Mouse (Mus musculus): ENCODE data around the gene Imp3. TPM values are rescaled to one million over a fixed set of nuclear protein-coding genes. Genes with fewer than 3 reads are reported as not detected.
"Not testable (repeated sequence)": the region's sequence is repeated elsewhere in the genome, so short reads cannot be mapped to it uniquely, and the experiment has no call there.

The Imp3 gene
- polyA plus RNA-seq, 1 experiment from 2014 or later, result 70.2 TPM

DNA sequence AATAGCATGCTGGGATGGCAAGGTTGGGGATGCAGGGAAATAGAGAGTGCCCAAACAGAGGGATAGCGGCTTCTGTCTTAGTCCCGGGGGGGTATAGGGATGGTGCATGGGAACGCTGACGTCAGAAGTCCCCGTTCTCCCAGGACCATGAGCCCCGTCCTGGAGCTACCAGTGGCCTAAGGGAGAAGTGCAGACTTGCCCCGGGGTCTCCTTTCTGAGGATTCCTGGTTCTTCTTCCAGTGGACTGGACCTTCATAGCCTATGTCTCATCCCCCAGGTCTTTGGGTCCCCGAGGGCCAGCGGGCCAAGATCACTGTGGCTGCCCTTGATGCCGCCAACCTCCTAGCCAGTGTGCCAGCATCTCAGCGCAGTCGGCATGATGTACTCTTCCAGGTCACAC is 40.5 kb upstream of the Imp3 start:
- Histone ChIP-seq H3K27ac (ENCODE audit: low read depth, low read length) (no peak overlapping the region), H3K4me3 (ENCODE audit: low read depth, low read length) (no peak overlapping the region), H3K9ac (ENCODE audit: low read depth, low read length) (peak overlapping the region; percentile 11; the same call in 1 of the 2 replicates), H3K27me3 (ENCODE audit: control insufficient read depth, insufficient read depth, low read length) (no peaks in the 10 kb centered on the region), H3K9me3 (ENCODE audit: control insufficient read depth, low read length) (no peaks in the 10 kb centered on the region), H3K4me1 (replicated peaks; ENCODE audit: control insufficient read depth, insufficient read depth, low read length) (peaks cover under 1% of the 10 kb centered on the region; the same call in 1 of the 2 replicates), H3K4me2 (replicated peaks; ENCODE audit: low read depth, low read length) (no peak overlapping the region), H3K36me3 (ENCODE audit: control insufficient read depth, insufficient read depth, low read length) (no peaks in the 10 kb centered on the region)
- no peak for DNase-seq (ENCODE audit: low spot score)
- ATAC-seq (ENCODE audit: low FRiP score), result no peak
- 93% methylated on average over 12 of the region's 12 CpGs for WGBS

DNA sequence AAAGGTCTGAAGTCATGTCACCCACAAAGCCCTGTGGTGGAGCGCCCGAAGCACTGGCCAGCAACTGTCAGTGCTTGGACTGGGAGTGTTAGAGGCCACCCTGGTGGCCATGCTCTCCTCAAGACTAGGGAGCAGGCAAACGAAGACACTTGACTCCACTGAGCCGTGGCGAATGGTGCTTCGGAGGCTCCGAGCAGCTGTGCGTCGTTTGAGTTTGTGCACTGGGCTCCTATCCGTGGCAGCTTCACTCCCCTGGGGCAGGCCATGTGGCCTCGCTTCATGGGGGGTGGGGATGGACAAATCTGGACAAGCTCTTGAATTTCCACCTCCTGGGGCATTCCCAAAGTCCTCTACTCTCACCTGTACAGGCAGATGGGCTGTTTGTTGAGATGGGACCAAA is 37.9 kb upstream of the Imp3 start:
- Histone ChIP-seq H3K9me3 (ENCODE audit: control insufficient read depth, low read length) (no peaks in the 10 kb centered on the region), H3K4me1 (replicated peaks; ENCODE audit: control insufficient read depth, insufficient read depth, low read length) (no peaks in the 10 kb centered on the region), H3K36me3 (ENCODE audit: control insufficient read depth, insufficient read depth, low read length) (no peaks in the 10 kb centered on the region), H3K4me3 (ENCODE audit: low read depth, low read length) (no peak overlapping the region), H3K27me3 (ENCODE audit: control insufficient read depth, insufficient read depth, low read length) (no peaks in the 10 kb centered on the region), H3K9ac (ENCODE audit: low read depth, low read length) (no peak overlapping the region), H3K4me2 (replicated peaks; ENCODE audit: low read depth, low read length) (no peak overlapping the region), H3K27ac (ENCODE audit: low read depth, low read length) (no peak overlapping the region)
- DNase-seq (ENCODE audit: low spot score) (no peak), ATAC-seq (ENCODE audit: low FRiP score) (no peak)
- 72% methylated on average over 11 of the region's 11 CpGs for WGBS

DNA sequence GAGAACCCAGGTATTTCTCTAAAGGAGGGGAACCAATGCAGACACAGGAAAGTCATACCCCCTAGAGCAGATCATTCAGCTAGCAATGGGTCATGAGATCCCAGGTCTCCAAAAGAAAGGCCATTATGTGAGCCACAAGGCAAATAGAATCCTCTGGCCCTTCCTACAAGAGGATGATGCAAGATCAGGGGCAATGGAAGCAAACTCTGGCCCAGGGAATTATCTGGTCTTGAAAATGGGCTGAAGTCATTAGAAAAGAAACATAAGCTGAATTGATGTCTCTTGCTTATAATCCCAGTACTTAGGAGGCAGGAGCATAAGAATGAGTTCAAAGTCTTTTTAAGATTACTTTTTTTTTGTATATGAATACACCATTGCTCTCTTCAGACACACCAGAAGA is 37.2 kb upstream of the Imp3 start:
- Histone ChIP-seq H3K36me3 (ENCODE audit: control insufficient read depth, insufficient read depth, low read length) (no peaks in the 10 kb centered on the region), H3K9me3 (ENCODE audit: control insufficient read depth, low read length) (no peaks in the 10 kb centered on the region), H3K4me1 (replicated peaks; ENCODE audit: control insufficient read depth, insufficient read depth, low read length) (no peaks in the 10 kb centered on the region), H3K4me2 (replicated peaks; ENCODE audit: low read depth, low read length) (no peak overlapping the region), H3K27ac (ENCODE audit: low read depth, low read length) (no peak overlapping the region), H3K27me3 (ENCODE audit: control insufficient read depth, insufficient read depth, low read length) (no peaks in the 10 kb centered on the region), H3K4me3 (ENCODE audit: low read depth, low read length) (no peak overlapping the region), H3K9ac (ENCODE audit: low read depth, low read length) (no peak overlapping the region)
- ATAC-seq (ENCODE audit: low FRiP score) (no peak), DNase-seq (ENCODE audit: low spot score) (no peak)

- DNase-seq (ENCODE audit: low spot score) (no peak), ATAC-seq (ENCODE audit: low FRiP score) (no peak)
- H3K36me3 ChIP-seq (ENCODE audit: control insufficient read depth, insufficient read depth, low read length), result no peaks in the 10 kb centered on the region
- H3K4me3 ChIP-seq (ENCODE audit: low read depth, low read length), result no peak overlapping the region
- no peaks in the 10 kb centered on the region for H3K9me3 ChIP-seq (ENCODE audit: control insufficient read depth, low read length)
- H3K4me2 ChIP-seq (replicated peaks; ENCODE audit: low read depth, low read length), result no peak overlapping the region
- H3K4me1 ChIP-seq (replicated peaks; ENCODE audit: control insufficient read depth, insufficient read depth, low read length), result no peaks in the 10 kb centered on the region
- 62% methylated on average over 9 of the region's 9 CpGs for WGBS
- H3K27me3 ChIP-seq (ENCODE audit: control insufficient read depth, insufficient read depth, low read length), result no peaks in the 10 kb centered on the region
- H3K27ac ChIP-seq (ENCODE audit: low read depth, low read length), result no peak overlapping the region
- no peak overlapping the region for H3K9ac ChIP-seq (ENCODE audit: low read depth, low read length)
Observed at GRCm38 (mm10) chr9:56900571-56900970, 36.7 kb upstream of the Imp3 start.

GRCm38 (mm10) chr9:56901187-56901586 is 36.1 kb upstream of the Imp3 start:
- DNase-seq (ENCODE audit: low spot score) (no peak), ATAC-seq (ENCODE audit: low FRiP score) (no peak)
- 67% methylated on average over 8 of the region's 8 CpGs for WGBS
- no peaks in the 10 kb centered on the region for H3K4me1 ChIP-seq (replicated peaks; ENCODE audit: control insufficient read depth, insufficient read depth, low read length)
- H3K9ac ChIP-seq (ENCODE audit: low read depth, low read length), result no peak overlapping the region
- H3K27ac ChIP-seq (ENCODE audit: low read depth, low read length), result no peak overlapping the region
- no peaks in the 10 kb centered on the region for H3K27me3 ChIP-seq (ENCODE audit: control insufficient read depth, insufficient read depth, low read length)
- H3K4me3 ChIP-seq (ENCODE audit: low read depth, low read length), result no peak overlapping the region
- no peak overlapping the region for H3K4me2 ChIP-seq (replicated peaks; ENCODE audit: low read depth, low read length)
- H3K36me3 ChIP-seq (ENCODE audit: control insufficient read depth, insufficient read depth, low read length), result no peaks in the 10 kb centered on the region
- no peaks in the 10 kb centered on the region for H3K9me3 ChIP-seq (ENCODE audit: control insufficient read depth, low read length)

DNA sequence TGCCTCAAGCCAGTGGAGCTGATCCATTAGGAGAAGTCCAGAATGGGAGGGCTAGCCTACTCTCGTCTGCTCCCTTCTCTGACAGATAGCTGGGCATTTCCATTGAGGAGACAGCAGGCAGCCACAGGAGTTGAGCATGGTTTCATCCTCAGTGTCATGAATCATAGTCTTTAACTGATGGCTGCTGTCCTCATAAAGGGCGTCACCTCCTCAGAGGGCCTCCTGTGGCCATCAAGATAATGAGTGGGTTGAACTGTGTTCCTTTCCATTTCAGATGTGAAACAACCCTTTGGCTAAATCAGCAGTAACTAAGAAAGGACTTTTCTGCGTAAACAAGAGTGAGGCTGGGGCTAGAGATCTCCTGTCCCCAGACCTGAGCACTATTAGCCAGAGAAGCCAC is 33.6 kb upstream of the Imp3 start:
- Histone ChIP-seq H3K27ac (ENCODE audit: low read depth, low read length) (no peak overlapping the region), H3K9ac (ENCODE audit: low read depth, low read length) (no peak overlapping the region), H3K27me3 (ENCODE audit: control insufficient read depth, insufficient read depth, low read length) (no peaks in the 10 kb centered on the region), H3K4me2 (replicated peaks; ENCODE audit: low read depth, low read length) (no peak overlapping the region), H3K4me1 (replicated peaks; ENCODE audit: control insufficient read depth, insufficient read depth, low read length) (no peaks in the 10 kb centered on the region), H3K4me3 (ENCODE audit: low read depth, low read length) (no peak overlapping the region), H3K9me3 (ENCODE audit: control insufficient read depth, low read length) (no peaks in the 10 kb centered on the region), H3K36me3 (ENCODE audit: control insufficient read depth, insufficient read depth, low read length) (no peaks in the 10 kb centered on the region)
- WGBS, result 77% methylated on average over 3 of the region's 3 CpGs
- ATAC-seq (ENCODE audit: low FRiP score) (no peak), DNase-seq (ENCODE audit: low spot score) (no peak)

DNA sequence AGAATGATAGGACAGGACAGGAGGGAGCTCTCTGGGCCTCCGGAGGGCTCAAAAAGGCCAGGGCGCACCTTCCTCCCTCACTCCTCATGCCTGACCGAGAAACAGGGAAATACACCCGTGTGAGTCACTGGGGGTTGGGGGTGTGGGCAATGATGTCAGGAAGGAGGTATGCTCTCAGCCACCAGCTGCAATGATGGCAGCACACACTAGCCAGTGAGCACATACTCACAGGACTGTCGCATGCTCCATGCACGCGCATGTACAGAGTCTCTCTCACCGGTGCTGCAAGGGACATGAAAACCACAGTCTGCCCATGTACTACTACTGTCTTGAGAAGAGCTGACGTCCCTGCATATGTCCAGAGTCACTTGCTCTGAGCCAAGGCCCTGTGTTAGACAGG is 29.7 kb upstream of the Imp3 start:
- H3K4me1 ChIP-seq (replicated peaks; ENCODE audit: control insufficient read depth, insufficient read depth, low read length), result no peaks in the 10 kb centered on the region
- no peak overlapping the region for H3K4me2 ChIP-seq (replicated peaks; ENCODE audit: low read depth, low read length)
- no peak overlapping the region for H3K9ac ChIP-seq (ENCODE audit: low read depth, low read length)
- 92% methylated on average over 9 of the region's 9 CpGs for WGBS
- no peak overlapping the region for H3K27ac ChIP-seq (ENCODE audit: low read depth, low read length)
- DNase-seq (ENCODE audit: low spot score) (no peak), ATAC-seq (ENCODE audit: low FRiP score) (no peak)
- H3K9me3 ChIP-seq (ENCODE audit: control insufficient read depth, low read length), result no peaks in the 10 kb centered on the region
- no peak overlapping the region for H3K4me3 ChIP-seq (ENCODE audit: low read depth, low read length)
- no peaks in the 10 kb centered on the region for H3K36me3 ChIP-seq (ENCODE audit: control insufficient read depth, insufficient read depth, low read length)
- H3K27me3 ChIP-seq (ENCODE audit: control insufficient read depth, insufficient read depth, low read length), result no peaks in the 10 kb centered on the region

GRCm38 (mm10) chr9:56909991-56910390 is 27.3 kb upstream of the Imp3 start:
- H3K4me2 ChIP-seq (replicated peaks; ENCODE audit: low read depth, low read length); H3K9ac ChIP-seq (ENCODE audit: low read depth, low read length); DNase-seq (ENCODE audit: low spot score); ATAC-seq (ENCODE audit: low FRiP score); H3K9me3 ChIP-seq (ENCODE audit: control insufficient read depth, low read length); H3K27ac ChIP-seq (ENCODE audit: low read depth, low read length); H3K36me3 ChIP-seq (ENCODE audit: control insufficient read depth, insufficient read depth, low read length); H3K27me3 ChIP-seq (ENCODE audit: control insufficient read depth, insufficient read depth, low read length); H3K4me3 ChIP-seq (ENCODE audit: low read depth, low read length); H3K4me1 ChIP-seq (replicated peaks; ENCODE audit: control insufficient read depth, insufficient read depth, low read length): not testable (repeated sequence)
- 51% methylated on average over 4 of the region's 4 CpGs for WGBS

DNA sequence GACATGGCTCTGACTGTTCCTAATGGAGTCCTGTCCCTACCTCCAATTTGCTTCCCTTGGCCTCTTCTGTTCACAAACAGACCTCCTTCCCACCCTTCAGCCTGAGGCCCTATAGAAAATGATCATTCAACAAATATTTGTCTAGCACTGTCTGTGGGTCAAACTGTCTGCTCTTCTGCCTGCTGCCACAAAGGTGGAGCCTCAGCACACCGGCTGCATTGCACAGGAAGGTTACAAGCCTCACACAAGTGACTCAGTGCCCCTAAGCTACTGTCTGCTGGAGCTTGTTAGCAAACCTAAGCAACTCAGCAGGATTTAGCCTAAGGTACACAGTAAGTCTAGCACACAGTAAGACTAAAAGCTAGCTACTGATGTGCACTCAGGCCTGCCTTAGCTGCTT is 26.3 kb upstream of the Imp3 start:
- Histone ChIP-seq H3K4me1 (replicated peaks; ENCODE audit: control insufficient read depth, insufficient read depth, low read length) (no peaks in the 10 kb centered on the region), H3K27ac (ENCODE audit: low read depth, low read length) (no peak overlapping the region), H3K36me3 (ENCODE audit: control insufficient read depth, insufficient read depth, low read length) (no peaks in the 10 kb centered on the region), H3K4me2 (replicated peaks; ENCODE audit: low read depth, low read length) (no peak overlapping the region), H3K9ac (ENCODE audit: low read depth, low read length) (no peak overlapping the region), H3K27me3 (ENCODE audit: control insufficient read depth, insufficient read depth, low read length) (no peaks in the 10 kb centered on the region), H3K9me3 (ENCODE audit: control insufficient read depth, low read length) (no peaks in the 10 kb centered on the region), H3K4me3 (ENCODE audit: low read depth, low read length) (no peak overlapping the region)
- ATAC-seq (ENCODE audit: low FRiP score), result no peak
- WGBS, result 80% methylated on average over 1 of the region's 1 CpGs
- DNase-seq (ENCODE audit: low spot score), result no peak

All from hindbrain, embryonic 11.5 days (tissue).